Mouse (Mus musculus) limb, embryonic 14.5 days (tissue): ENCODE data around the gene Cuzd1. TPM values are rescaled to one million over a fixed set of nuclear protein-coding genes. Genes with fewer than 3 reads are reported as not detected.

ENCODE experiments used
- ATAC-seq: fragments of 200-750 bp; cut with Nextera tagmentation; 2 replicates; pipeline ENCODE4 v1.8.0; 2017; ENCODE audit warnings: low read depth, moderate number of reproducible peaks, moderate TSS enrichment; ENCODE audit not compliant: low FRiP score
- DNase-seq: peaks from one replicate; pipeline ENCODE4 v3.0.0-alpha.2; 2015; ENCODE audit warnings: low spot score
- H3K27ac ChIP-seq: fragments of 300-500 bp; sonication (generic); replicated peaks from 2 replicates; pipeline ENCODE4 v1.5.1; 2014; ENCODE audit warnings: low read depth, mild to moderate bottlenecking, low read length, moderate library complexity, mixed read lengths
- H3K27me3 ChIP-seq: fragments of 300-500 bp; sonication (generic); 2 replicates; pipeline ENCODE4 v1.6.1; 2014; ENCODE audit warnings: low read length, mixed read lengths; ENCODE audit not compliant: control insufficient read depth, insufficient read depth
- H3K36me3 ChIP-seq: fragments of 300-500 bp; sonication (generic); 2 replicates; pipeline ENCODE4 v1.6.1; 2014; ENCODE audit warnings: mild to moderate bottlenecking, low read length, moderate library complexity, mixed read lengths; ENCODE audit not compliant: control insufficient read depth, insufficient read depth
- H3K4me1 ChIP-seq: fragments of 300-500 bp; sonication (generic); 2 replicates; pipeline ENCODE4 v1.6.1; 2014; ENCODE audit warnings: antibody characterized with exemption, low read length, mixed read lengths; ENCODE audit not compliant: control insufficient read depth, insufficient read depth
- H3K4me2 ChIP-seq: fragments of 300-500 bp; sonication (generic); replicated peaks from 2 replicates; pipeline ENCODE4 v1.6.1; 2014; ENCODE audit warnings: low read depth, mild to moderate bottlenecking, low read length, moderate library complexity; ENCODE audit not compliant: severe bottlenecking
- H3K4me3 ChIP-seq: fragments of 300-500 bp; sonication (generic); replicated peaks from 2 replicates; pipeline ENCODE4 v1.5.1; 2014; ENCODE audit warnings: low read length
- H3K9ac ChIP-seq: fragments of 300-500 bp; sonication (generic); 2 replicates; pipeline ENCODE4 v1.6.1; 2014; ENCODE audit warnings: mild to moderate bottlenecking, low read depth, low read length, moderate library complexity; ENCODE audit not compliant: severe bottlenecking
- H3K9me3 ChIP-seq: fragments of 300-500 bp; sonication (generic); 2 replicates; pipeline ENCODE4 v1.6.1; 2016; ENCODE audit warnings: low read length; ENCODE audit not compliant: control insufficient read depth
- POLR2A ChIP-seq: fragments of 200-500 bp; IDR thresholded peaks from 2 replicates; pipeline ENCODE4 v1.8.0; 2012; ENCODE audit warnings: inconsistent platforms, mild to moderate bottlenecking, moderate library complexity, borderline replicate concordance; ENCODE audit not compliant: insufficient read depth, insufficient read length; ENCODE audit errors: extremely low read depth
- WGBS: fragments of 180-500 bp; shearing (Covaris S2); extraction: QIAGEN DNeasy Blood & Tissue Kit; methylation state at CpG from one replicate; pipeline ENCODE4 v1.1.7; 2014; 5-methylcytosine and 5-hydroxymethylcytosine counted together
- polyA plus RNA-seq, 2 experiments: library from polyadenylated mRNA; depleted of rRNA in 1 of 2; stranded (reverse) in 1 of 2; unstranded in 1 of 2; fragments of >200 nt; fragmentation: Nextera tagmentation in 1 of 2; extraction: Ambion mirVana in 1 of 2; gene quantifications; 2 replicates each; pipeline versions ENCODE4 v1.2.1 to v1.2.3; 2012 to 2014

Cuzd1 gene
- polyA plus RNA-seq, 2 experiments = 0.08 TPM; not detected in 1

DNA sequence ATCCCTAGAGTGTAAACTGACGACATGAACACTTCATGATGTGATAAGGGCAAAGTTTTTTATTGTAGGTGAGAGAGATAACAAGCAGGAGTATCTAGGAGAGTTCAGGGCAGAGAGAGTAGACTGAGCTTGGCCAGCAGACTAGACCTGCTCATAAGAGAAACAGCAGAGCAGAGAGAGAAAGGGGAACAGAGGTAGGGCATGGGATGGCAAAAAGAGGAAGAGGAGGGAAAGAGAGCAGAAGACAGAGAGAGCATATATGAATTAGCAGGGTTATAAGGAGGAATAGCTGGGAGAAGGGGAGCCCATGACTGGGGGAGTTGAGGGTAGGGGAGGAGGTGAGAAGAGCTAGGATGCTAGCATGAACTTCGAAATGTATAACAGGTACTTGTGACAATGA is 9.6 kb upstream of the Cuzd1 start:
- Histone ChIP-seq H3K9me3 (no peaks in the 10 kb centered on the region), H3K36me3 (no peaks in the 10 kb centered on the region), H3K27me3 (no peaks in the 10 kb centered on the region), H3K4me3 (no peak overlapping the region), H3K4me2 (no peak overlapping the region), H3K4me1 (no peaks in the 10 kb centered on the region), H3K27ac (no peak overlapping the region), H3K9ac (no peak overlapping the region)
- no peak for TF ChIP-seq POLR2A
- 68% methylated on average over 2 of the region's 2 CpGs for WGBS
- ATAC-seq = no peak
- no peak for DNase-seq

DNA sequence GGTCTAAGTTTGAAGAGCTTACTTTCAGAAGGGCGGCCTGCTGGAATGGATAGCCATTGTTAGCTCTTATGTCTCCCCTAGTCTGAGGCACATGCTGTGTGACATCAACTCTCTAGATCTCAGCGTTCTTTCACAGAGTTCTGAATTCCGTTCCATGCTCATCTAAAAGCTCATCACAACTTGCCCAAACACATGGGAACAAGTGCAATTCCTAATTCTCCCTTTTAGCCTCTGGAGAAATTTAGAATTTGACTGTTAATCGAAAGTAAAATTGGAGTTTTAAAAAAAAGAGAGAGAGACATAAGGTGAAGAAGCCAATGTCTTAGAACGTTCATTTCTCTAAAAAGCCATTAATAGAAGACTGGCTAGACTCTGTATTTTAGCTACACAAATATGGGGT is 7.3 kb upstream of the Cuzd1 start, which contains the start of gene Fam24b:
Gene Fam24b (minus strand): TSS at position 101 of the 400 bp plus-strand sequence.
- H3K4me3 ChIP-seq = no peak within 1 kb of the TSS
- H3K27ac ChIP-seq = no peak within 1 kb of the TSS
- ATAC-seq (no peak), DNase-seq (no peak)
- TF ChIP-seq POLR2A = no peak
- no peaks in the 10 kb centered on the region for H3K9me3 ChIP-seq
- no peaks in the 10 kb centered on the region for H3K27me3 ChIP-seq
- H3K4me1 ChIP-seq = no peaks in the 10 kb centered on the region
- no peak within 1 kb of the TSS for H3K9ac ChIP-seq
- no peak within 1 kb of the TSS for H3K4me2 ChIP-seq
- no peaks in the 10 kb centered on the region for H3K36me3 ChIP-seq
- 90% methylated on average over 5 of the region's 5 CpGs for WGBS

DNA sequence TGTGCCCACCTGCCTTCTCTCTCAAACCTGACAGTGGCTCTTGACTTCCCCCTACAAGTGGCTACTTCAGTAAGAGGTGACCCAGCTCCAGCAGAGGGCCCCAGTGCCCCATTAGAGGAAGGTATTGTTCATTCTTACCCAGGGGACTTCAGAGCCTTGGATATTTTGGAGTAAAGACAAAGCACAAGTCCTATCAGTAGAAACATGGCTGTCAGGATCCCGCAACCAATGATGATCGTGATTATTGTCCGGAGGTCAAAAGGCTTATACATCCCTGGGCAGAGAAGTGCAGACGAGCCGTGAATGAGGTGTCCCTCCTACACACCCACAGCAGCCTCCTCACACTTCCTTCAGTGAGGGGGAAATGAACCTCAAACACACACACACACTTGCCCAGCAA is 5.0 kb upstream of the Cuzd1 start:
- Histone ChIP-seq H3K9ac (no peak overlapping the region), H3K27ac (no peak overlapping the region), H3K27me3 (no peaks in the 10 kb centered on the region), H3K4me3 (no peak overlapping the region), H3K36me3 (no peaks in the 10 kb centered on the region), H3K4me1 (no peaks in the 10 kb centered on the region), H3K4me2 (no peak overlapping the region), H3K9me3 (no peaks in the 10 kb centered on the region)
- ATAC-seq (no peak), DNase-seq (no peak)
- TF ChIP-seq POLR2A = no peak
- WGBS = 93% methylated on average over 5 of the region's 5 CpGs

DNA sequence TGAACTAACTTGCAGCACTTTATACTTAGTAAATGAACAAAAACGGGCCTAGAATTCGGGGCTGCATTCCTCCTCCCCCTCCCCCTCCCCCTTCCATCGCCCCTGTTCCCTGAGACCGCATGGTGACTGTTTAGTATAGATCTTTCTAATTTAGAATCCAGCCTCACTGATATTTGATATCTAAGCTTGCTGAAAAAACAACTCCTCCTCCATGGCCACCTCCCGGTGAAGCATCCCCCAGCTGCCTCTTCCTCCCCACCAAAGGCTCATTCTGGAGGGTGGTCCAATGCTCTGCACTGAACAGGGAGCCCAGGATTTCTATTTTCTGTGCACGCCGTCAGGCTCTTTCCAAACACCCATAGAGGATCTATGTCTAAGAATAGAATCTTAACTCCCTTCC is 3.8 kb downstream of the Cuzd1 start:
- H3K4me1 ChIP-seq = no peaks in the 10 kb centered on the region
- H3K4me3 ChIP-seq = no peak overlapping the region
- no peak for ATAC-seq
- 63% methylated on average over 6 of the region's 7 CpGs for WGBS
- H3K27me3 ChIP-seq = no peaks in the 10 kb centered on the region
- TF ChIP-seq POLR2A = no peak
- no peaks in the 10 kb centered on the region for H3K36me3 ChIP-seq
- H3K9me3 ChIP-seq = no peaks in the 10 kb centered on the region
- H3K4me2 ChIP-seq = no peak overlapping the region
- DNase-seq = no peak
- H3K9ac ChIP-seq = no peak overlapping the region
- no peak overlapping the region for H3K27ac ChIP-seq

DNA sequence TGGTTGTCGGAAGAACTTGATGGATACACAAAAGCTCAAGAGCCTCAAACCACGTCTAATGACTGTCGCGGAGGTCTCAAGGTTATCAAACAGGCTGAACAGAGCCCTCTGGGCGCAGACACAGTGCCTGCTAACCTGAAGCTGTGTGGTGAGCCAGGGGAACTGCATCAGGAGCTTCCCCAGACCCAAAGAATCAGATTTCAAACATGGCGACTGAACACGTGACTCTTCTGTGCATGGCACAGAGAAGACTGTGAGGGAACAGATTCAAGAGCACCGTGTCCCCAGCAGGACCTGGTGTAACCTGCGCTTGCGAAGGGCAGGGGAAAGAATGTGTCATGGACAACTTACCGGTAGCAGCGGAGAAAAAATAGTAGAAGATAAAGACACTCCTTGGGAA is 4.5 kb downstream of the Cuzd1 start:
- no peak overlapping the region for H3K27ac ChIP-seq
- no peaks in the 10 kb centered on the region for H3K27me3 ChIP-seq
- no peak overlapping the region for H3K4me3 ChIP-seq
- H3K9ac ChIP-seq = no peak overlapping the region
- no peaks in the 10 kb centered on the region for H3K4me1 ChIP-seq
- H3K4me2 ChIP-seq = no peak overlapping the region
- no peak for TF ChIP-seq POLR2A
- no peaks in the 10 kb centered on the region for H3K9me3 ChIP-seq
- ATAC-seq (no peak), DNase-seq (no peak)
- 68% methylated on average over 12 of the region's 12 CpGs for WGBS
- no peaks in the 10 kb centered on the region for H3K36me3 ChIP-seq

DNA sequence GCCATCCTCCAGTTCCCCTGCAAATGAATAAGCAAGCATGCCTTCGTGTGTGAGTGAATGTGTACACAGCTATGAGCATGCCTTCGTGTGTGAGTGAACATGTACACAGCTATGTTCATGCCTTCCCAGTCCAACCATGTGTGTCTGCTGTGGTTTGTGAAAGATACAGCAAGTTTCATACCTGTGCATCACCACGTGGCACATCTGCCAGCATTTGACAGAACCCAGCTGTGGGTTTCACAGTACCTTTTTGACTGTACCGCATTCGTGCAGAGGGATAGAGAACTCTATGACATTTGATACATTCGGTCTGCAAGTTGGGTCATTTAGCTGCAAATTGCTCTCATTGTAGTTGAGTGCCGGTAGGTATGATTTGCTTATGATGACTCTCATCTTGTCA is 7.6 kb downstream of the Cuzd1 start:
- H3K27me3 ChIP-seq = no peaks in the 10 kb centered on the region
- H3K9me3 ChIP-seq = no peaks in the 10 kb centered on the region
- H3K36me3 ChIP-seq = no peaks in the 10 kb centered on the region
- no peaks in the 10 kb centered on the region for H3K4me1 ChIP-seq
- no peak overlapping the region for H3K9ac ChIP-seq
- no peak overlapping the region for H3K4me3 ChIP-seq
- WGBS = 71% methylated on average over 7 of the region's 7 CpGs
- H3K27ac ChIP-seq = no peak overlapping the region
- ATAC-seq (no peak), DNase-seq (no peak)
- TF ChIP-seq POLR2A = no peak
- H3K4me2 ChIP-seq = no peak overlapping the region
